Mouse (Mus musculus): ENCODE results near the gene Sh3bgr. TPM values are rescaled to one million over a fixed set of nuclear protein-coding genes. Genes with fewer than 3 reads are reported as not detected.

Sh3bgr gene
- polyA plus RNA-seq (2015; fragmentation: Nextera tagmentation; extraction: Ambion mirVana): 1.2 and 1.5 TPM in 2 replicates

DNA sequence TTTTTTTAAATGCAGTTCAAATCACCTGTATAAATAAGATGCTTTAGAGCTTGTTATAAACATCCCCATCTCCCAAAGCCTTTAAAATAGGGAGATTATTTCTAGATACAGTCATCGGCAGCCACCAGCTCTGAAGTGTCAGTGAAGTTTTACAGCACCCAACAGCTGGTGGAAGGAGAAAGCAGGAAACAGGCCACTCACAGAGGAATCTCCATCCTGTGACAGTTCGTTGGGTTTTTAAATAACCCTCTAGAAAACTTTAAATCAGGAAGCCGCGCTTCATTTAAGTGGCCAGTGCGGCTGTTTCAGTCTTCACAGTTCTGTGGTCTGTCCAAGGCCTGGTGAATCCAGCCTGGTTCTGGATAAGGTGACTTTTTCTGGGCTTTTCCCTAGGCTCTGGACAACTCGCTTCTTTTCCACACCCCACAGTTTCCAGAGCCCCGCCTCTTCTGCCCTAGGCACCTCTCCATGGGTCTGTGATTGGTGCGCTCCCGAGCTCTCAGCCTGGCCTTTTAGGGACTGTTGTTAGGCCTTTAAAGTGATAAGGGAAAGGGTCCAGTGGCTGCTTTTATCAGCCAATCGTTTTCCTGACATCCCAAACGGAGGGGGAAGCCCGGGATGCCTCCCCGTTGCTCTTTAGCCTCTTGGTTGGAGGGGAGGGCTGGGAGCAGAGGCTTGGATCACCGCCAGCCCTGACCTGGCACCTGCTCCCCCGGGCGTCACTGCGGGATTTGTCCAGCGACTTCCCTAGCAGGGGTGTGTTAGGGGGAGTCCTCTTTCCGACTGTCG lies at the start of gene Sh3bgr:
Gene Sh3bgr (plus strand): TSS at position 538 of the 789 bp plus-strand sequence.
- 14% methylated on average over 20 of the region's 20 CpGs for WGBS (ENCODE audit: insufficient replicate concordance)
- ATAC-seq (ENCODE audit: low read depth): peak; percentile 64
- Histone ChIP-seq H3K27me3 (peaks cover 10% of the 10 kb centered on the region; the same call in 1 of the 2 replicates), H3K4me1 (replicated peaks) (no peaks in the 10 kb centered on the region; the same call in 1 of the 2 replicates), H3K4me2 (peak within 1 kb of the TSS; percentile 41), H3K36me3 (no peaks in the 10 kb centered on the region), H3K4me3 (replicated peaks) (peak within 1 kb of the TSS; percentile 18; the same call in 1 of the 2 replicates), H3K27ac (no peak within 1 kb of the TSS), H3K9me3 (replicated peaks) (no peaks in the 10 kb centered on the region), H3K9ac (no peak within 1 kb of the TSS)
- no peak for DNase-seq

DNA sequence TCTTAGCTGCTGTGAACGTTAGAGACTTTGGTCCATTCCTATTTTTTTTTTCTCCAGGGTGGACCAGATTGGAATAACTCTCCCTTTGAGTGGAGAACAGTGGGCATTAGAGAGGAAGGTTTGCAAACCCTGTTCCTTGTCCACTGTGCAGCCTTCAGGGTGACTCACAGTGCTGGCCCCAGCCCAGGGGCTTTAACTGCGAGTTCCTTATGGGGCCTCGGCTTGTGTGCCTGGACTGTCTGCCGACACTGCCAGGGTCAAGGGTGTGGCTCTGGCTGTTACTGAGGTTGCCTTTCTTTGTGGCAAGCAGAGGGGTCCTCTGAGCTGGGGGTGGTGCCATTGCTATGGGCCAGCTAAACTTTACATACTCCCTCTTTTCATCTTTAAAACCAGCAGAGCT lies 49.3 kb upstream of the Sh3bgr start:
- no peaks in the 10 kb centered on the region for H3K27me3 ChIP-seq
- peaks cover 40% of the 10 kb centered on the region for H3K4me1 ChIP-seq (replicated peaks)
- H3K4me3 ChIP-seq (replicated peaks): no peak overlapping the region
- no peak overlapping the region for H3K9ac ChIP-seq
- no peak for DNase-seq
- H3K4me2 ChIP-seq: no peak overlapping the region
- H3K9me3 ChIP-seq (replicated peaks): no peaks in the 10 kb centered on the region
- 0 out of 2 replicates have a peak overlapping the region, but pooled peaks have one; percentile 5 for H3K27ac ChIP-seq
- WGBS (ENCODE audit: insufficient replicate concordance): 56% methylated on average over 4 of the region's 4 CpGs
- peaks cover 18% of the 10 kb centered on the region for H3K36me3 ChIP-seq
- ATAC-seq (ENCODE audit: low read depth): no peak

DNA sequence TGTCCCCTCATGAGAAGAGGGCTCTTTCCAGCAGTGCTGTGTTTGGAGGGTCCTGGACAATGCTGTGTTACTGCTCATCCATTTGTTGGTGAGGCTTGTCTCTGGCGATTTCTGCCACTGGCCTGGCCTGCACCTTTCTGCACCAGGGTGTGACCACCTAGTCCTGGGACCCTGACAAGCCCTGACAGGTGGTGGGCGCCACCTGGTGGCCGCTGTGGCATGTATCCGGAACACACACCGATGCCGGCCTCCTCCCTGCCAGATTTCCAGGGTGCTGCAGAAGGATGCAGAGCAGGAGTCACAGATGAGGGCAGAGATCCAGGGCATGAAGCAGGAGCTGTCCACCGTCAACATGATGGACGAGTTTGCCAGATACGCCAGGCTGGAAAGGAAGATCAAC lies 48.7 kb upstream of the Sh3bgr start:
- ATAC-seq (ENCODE audit: low read depth) (peak; percentile 37; the same call in 1 of the 2 replicates), DNase-seq (peak; percentile 48)
- H3K27ac ChIP-seq: no peak overlapping the region
- no peak overlapping the region for H3K9ac ChIP-seq
- peaks cover 34% of the 10 kb centered on the region for H3K4me1 ChIP-seq (replicated peaks)
- 26% methylated on average over 9 of the region's 9 CpGs for WGBS (ENCODE audit: insufficient replicate concordance)
- no peaks in the 10 kb centered on the region for H3K9me3 ChIP-seq (replicated peaks)
- H3K27me3 ChIP-seq: no peaks in the 10 kb centered on the region
- H3K36me3 ChIP-seq: peaks cover 18% of the 10 kb centered on the region
- no peak overlapping the region for H3K4me2 ChIP-seq
- no peak overlapping the region for H3K4me3 ChIP-seq (replicated peaks)

- no peak for ATAC-seq (ENCODE audit: low read depth)
- DNase-seq: no peak
- Histone ChIP-seq H3K27ac (no peak overlapping the region), H3K4me3 (replicated peaks) (no peak overlapping the region), H3K36me3 (peaks cover 18% of the 10 kb centered on the region), H3K4me2 (no peak overlapping the region), H3K9ac (no peak overlapping the region), H3K4me1 (replicated peaks) (peaks cover 22% of the 10 kb centered on the region; the same call in 1 of the 2 replicates), H3K9me3 (replicated peaks) (no peaks in the 10 kb centered on the region), H3K27me3 (0 out of 2 replicates have a peak, but pooled peaks cover 6% of the 10 kb centered on the region)
- WGBS (ENCODE audit: insufficient replicate concordance): 65% methylated on average over 2 of the region's 2 CpGs
Measured at GRCm38 (mm10) chr16:96154476-96154875, 45.8 kb upstream of the Sh3bgr start.

GRCm38 (mm10) chr16:96156019-96156418 lies 44.2 kb upstream of the Sh3bgr start:
- Histone ChIP-seq H3K4me1 (replicated peaks) (peaks cover 17% of the 10 kb centered on the region; the same call in 1 of the 2 replicates), H3K27ac (no peak overlapping the region), H3K9me3 (replicated peaks) (no peaks in the 10 kb centered on the region), H3K36me3 (peaks cover 18% of the 10 kb centered on the region), H3K27me3 (peaks cover 12% of the 10 kb centered on the region; the same call in 1 of the 2 replicates), H3K4me2 (no peak overlapping the region), H3K4me3 (replicated peaks) (no peak overlapping the region), H3K9ac (no peak overlapping the region)
- ATAC-seq (ENCODE audit: low read depth): no peak
- 81% methylated on average over 8 of the region's 8 CpGs for WGBS (ENCODE audit: insufficient replicate concordance)
- no peak for DNase-seq

DNA sequence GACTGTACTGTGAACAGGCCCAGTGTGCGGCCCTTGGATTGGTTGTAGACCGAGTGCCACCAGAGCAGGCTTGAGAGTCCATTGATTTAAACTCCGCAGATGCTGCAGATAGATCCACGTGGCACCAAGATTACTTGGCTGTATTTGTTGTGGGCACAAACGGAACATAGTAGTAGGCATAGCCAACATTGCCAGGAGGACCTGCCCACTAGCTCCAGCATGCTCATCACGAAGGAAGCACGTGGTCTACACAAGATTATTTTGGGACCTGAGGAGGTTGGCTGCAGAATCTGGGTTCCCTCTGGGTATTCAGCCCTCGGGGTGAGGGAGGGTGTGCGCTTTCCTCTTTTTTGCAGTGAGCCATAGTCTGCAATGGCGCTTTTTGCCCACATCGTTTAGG lies 43.1 kb upstream of the Sh3bgr start:
- Histone ChIP-seq H3K4me2 (no peak overlapping the region), H3K27ac (no peak overlapping the region), H3K9ac (no peak overlapping the region), H3K4me1 (replicated peaks) (peaks cover 12% of the 10 kb centered on the region; the same call in 1 of the 2 replicates), H3K9me3 (replicated peaks) (no peaks in the 10 kb centered on the region), H3K27me3 (peaks cover 12% of the 10 kb centered on the region; the same call in 1 of the 2 replicates), H3K36me3 (peaks cover 18% of the 10 kb centered on the region), H3K4me3 (replicated peaks) (no peak overlapping the region)
- 78% methylated on average over 11 of the region's 11 CpGs for WGBS (ENCODE audit: insufficient replicate concordance)
- ATAC-seq (ENCODE audit: low read depth) (no peak), DNase-seq (no peak)

DNA sequence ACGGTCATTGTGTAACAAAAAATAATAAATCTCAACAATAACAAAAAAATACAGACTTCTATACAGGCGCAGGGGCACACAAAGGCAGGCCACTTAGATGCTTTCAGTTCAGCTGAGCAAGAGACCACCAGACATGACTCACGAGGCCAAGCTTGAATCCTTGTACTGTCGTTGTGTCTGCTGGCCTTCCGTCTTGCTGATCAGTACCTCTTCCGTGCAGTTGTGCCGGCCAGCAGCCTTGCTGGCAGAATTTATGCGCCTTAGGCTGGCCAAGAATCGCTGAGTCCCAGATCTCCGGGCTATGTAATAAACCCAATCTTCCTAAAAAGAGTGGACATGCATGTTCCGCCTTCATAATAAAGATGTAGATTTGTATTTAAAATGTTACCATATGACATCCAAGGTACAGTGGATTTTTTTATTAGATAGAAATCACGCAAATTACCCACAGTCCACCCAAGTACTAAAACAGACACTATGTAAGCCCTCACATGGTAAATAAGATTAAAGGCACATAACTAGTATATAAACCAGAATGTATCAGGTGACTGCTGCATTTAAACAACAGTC lies 41.7 kb upstream of the Sh3bgr start:
- no peak for ATAC-seq (ENCODE audit: low read depth)
- Histone ChIP-seq H3K27ac (0 out of 2 replicates have a peak overlapping the region, but pooled peaks have one; percentile 29), H3K9me3 (replicated peaks) (no peaks in the 10 kb centered on the region), H3K36me3 (peaks cover 9% of the 10 kb centered on the region; the same call in 1 of the 2 replicates), H3K4me1 (replicated peaks) (peaks cover 12% of the 10 kb centered on the region; the same call in 1 of the 2 replicates), H3K4me2 (peak overlapping the region; percentile 94), H3K27me3 (peaks cover 12% of the 10 kb centered on the region; the same call in 1 of the 2 replicates), H3K4me3 (replicated peaks) (peak overlapping the region; percentile 65), H3K9ac (peak overlapping the region; percentile 79)
- 63% methylated on average over 12 of the region's 12 CpGs for WGBS (ENCODE audit: insufficient replicate concordance)
- DNase-seq: no peak

- H3K36me3 ChIP-seq: 0 out of 2 replicates have a peak, but pooled peaks cover 5% of the 10 kb centered on the region
- ATAC-seq (ENCODE audit: low read depth) (peak; percentile 76), DNase-seq (peak; percentile 33)
- peaks cover 12% of the 10 kb centered on the region; the same call in 1 of the 2 replicates for H3K27me3 ChIP-seq
- peak overlapping the region; percentile 65 for H3K4me3 ChIP-seq (replicated peaks)
- peak overlapping the region; percentile 94 for H3K4me2 ChIP-seq
- 1% methylated on average over 58 of the region's 67 CpGs for WGBS (ENCODE audit: insufficient replicate concordance)
- H3K9me3 ChIP-seq (replicated peaks): no peaks in the 10 kb centered on the region
- peak overlapping the region; percentile 29; the same call in 1 of the 2 replicates for H3K27ac ChIP-seq
- H3K4me1 ChIP-seq (replicated peaks): peaks cover 12% of the 10 kb centered on the region; the same call in 1 of the 2 replicates
- peak overlapping the region; percentile 79 for H3K9ac ChIP-seq
Measured at GRCm38 (mm10) chr16:96159091-96159731, 41.0 kb upstream of the Sh3bgr start.

DNA sequence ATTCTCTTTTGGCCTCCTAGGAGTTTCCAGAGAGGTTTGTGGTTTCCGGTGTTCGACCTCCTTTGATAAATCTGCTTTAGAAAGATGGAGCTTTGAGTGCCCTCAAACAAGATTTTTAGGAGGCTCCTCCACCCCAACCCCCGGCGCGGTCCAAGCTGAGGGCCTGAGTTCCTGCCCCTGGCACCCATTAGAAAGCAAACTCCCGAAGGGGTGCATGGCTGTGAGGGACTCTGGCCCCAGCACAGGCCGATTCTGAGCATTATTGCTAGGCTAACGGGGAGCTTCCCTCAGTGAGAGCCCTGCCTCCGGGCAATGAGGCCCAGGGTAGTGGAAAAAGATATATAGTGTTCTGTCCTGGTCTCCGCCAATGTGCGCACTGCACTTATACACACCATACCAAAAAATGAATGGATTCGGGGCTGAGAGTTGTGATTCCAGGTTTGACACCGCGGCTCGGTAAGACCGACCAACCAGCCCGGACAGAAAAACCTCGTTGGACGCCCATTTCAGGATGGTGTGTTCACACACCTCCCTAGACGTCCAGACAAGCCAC lies 40.4 kb upstream of the Sh3bgr start:
- H3K9me3 ChIP-seq (replicated peaks): no peaks in the 10 kb centered on the region
- no peak overlapping the region for H3K27ac ChIP-seq
- peak overlapping the region; percentile 79 for H3K9ac ChIP-seq
- peaks cover 12% of the 10 kb centered on the region; the same call in 1 of the 2 replicates for H3K4me1 ChIP-seq (replicated peaks)
- WGBS (ENCODE audit: insufficient replicate concordance): 73% methylated on average over 20 of the region's 20 CpGs
- H3K27me3 ChIP-seq: peaks cover 12% of the 10 kb centered on the region; the same call in 1 of the 2 replicates
- H3K4me2 ChIP-seq: peak overlapping the region; percentile 94
- DNase-seq (no peak), ATAC-seq (ENCODE audit: low read depth) (no peak)
- 0 out of 2 replicates have a peak, but pooled peaks cover 5% of the 10 kb centered on the region for H3K36me3 ChIP-seq
- peak overlapping the region; percentile 65; the same call in 1 of the 2 replicates for H3K4me3 ChIP-seq (replicated peaks)

DNA sequence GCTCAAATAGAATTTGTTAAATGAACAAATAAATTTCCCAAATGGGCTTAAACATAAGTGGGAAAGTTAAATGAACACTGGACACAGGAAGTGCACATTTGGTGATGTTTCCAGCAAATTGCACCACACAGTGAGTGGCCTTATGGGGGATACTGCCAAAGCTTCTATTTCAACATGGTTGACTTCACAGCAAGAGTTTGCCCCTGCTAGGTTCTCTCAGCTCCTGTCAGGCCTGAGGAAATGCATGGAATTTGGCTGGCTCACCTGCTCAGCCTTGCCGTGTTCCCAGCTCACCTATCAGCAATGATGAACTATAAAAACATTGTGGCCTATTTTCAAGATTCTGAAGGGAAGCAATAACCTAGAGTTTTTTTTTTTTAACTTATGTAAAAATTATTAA lies 39.3 kb upstream of the Sh3bgr start:
- WGBS (ENCODE audit: insufficient replicate concordance): 70% methylated on average over 1 of the region's 1 CpGs
- H3K27me3 ChIP-seq: peaks cover 12% of the 10 kb centered on the region; the same call in 1 of the 2 replicates
- H3K27ac ChIP-seq: no peak overlapping the region
- H3K9me3 ChIP-seq (replicated peaks): no peaks in the 10 kb centered on the region
- peaks cover 12% of the 10 kb centered on the region; the same call in 1 of the 2 replicates for H3K4me1 ChIP-seq (replicated peaks)
- H3K36me3 ChIP-seq: no peaks in the 10 kb centered on the region
- DNase-seq (no peak), ATAC-seq (ENCODE audit: low read depth) (no peak)
- no peak overlapping the region for H3K4me2 ChIP-seq
- H3K9ac ChIP-seq: no peak overlapping the region
- H3K4me3 ChIP-seq (replicated peaks): no peak overlapping the region
